Mouse (Mus musculus): ENCODE measurements around the gene Angptl3. TPM values are rescaled to one million over a fixed set of nuclear protein-coding genes. Genes with fewer than 3 reads are reported as not detected.

The Angptl3 gene
- total RNA-seq, 2 experiments from 2014 or later = not detected

Other genes starting within 250 kb of the Angptl3 start
- 1 to 10 TPM; 2.1 to 3.8 TPM for gene Kank4, start 213.4 kb upstream of the Angptl3 start, total RNA-seq (2021)
- not detected for gene I0C0044D17Rik, start 207.1 kb upstream of the Angptl3 start, total RNA-seq (2021)
- gene Usp1, start 107.1 kb upstream of the Angptl3 start, total RNA-seq (2021) = 10 to 100 TPM; 24.8 to 32.4 TPM
- gene Dock7, start 90.0 kb downstream of the Angptl3 start, total RNA-seq (2021) = 10 to 100 TPM; 25.7 to 29.6 TPM
- gene Atg4c, start 163.0 kb downstream of the Angptl3 start, total RNA-seq (2021) = 10 to 100 TPM; 38.1 to 39.3 TPM